Mouse (Mus musculus): Measurements from ENCODE around the gene Eif3b.
A peak's percentile ranks its signal among the peaks of the same experiment; 100 is the strongest.
"Not testable (repeated sequence)": the region's sequence is repeated elsewhere in the genome, so short reads cannot be mapped to it uniquely, and the experiment has no call there.

Gene Eif3b

GRCm38 (mm10) chr5:140396166-140396940, 22.8 kb upstream of the Eif3b start:
- DNase-seq (ENCODE audit: low read depth) = peak; percentile 34

GRCm38 (mm10) chr5:140402640-140403270, 16.4 kb upstream of the Eif3b start:
- no peak for DNase-seq (ENCODE audit: low read depth)

- no peak for DNase-seq (ENCODE audit: low read depth)
Observed at GRCm38 (mm10) chr5:140405126-140405525, 14.0 kb upstream of the Eif3b start.

GRCm38 (mm10) chr5:140406666-140407065, 12.5 kb upstream of the Eif3b start:
- DNase-seq (ENCODE audit: low read depth) = no peak

- no peak for DNase-seq (ENCODE audit: low read depth)
Observed at GRCm38 (mm10) chr5:140408801-140409200, 10.3 kb upstream of the Eif3b start.

GRCm38 (mm10) chr5:140411339-140411738, 7.8 kb upstream of the Eif3b start:
- DNase-seq (ENCODE audit: low read depth) = peak; percentile 67

GRCm38 (mm10) chr5:140414647-140415046, 4.5 kb upstream of the Eif3b start:
- no peak for DNase-seq (ENCODE audit: low read depth)

- peak; percentile 17 for DNase-seq (ENCODE audit: low read depth)
Observed at GRCm38 (mm10) chr5:140418106-140418488, 1.0 kb upstream of the Eif3b start.

GRCm38 (mm10) chr5:140419442-140420080, 433 bp downstream of the Eif3b start:
- no peak for DNase-seq (ENCODE audit: low read depth)

GRCm38 (mm10) chr5:140420616-140421015, 1.5 kb downstream of the Eif3b start:
- no peak for DNase-seq (ENCODE audit: low read depth)

GRCm38 (mm10) chr5:140425016-140425783, 6.1 kb downstream of the Eif3b start:
- DNase-seq (ENCODE audit: low read depth) = no peak

GRCm38 (mm10) chr5:140439117-140439516, 20.0 kb downstream of the Eif3b start:
- not testable (repeated sequence) for DNase-seq (ENCODE audit: low read depth)

GRCm38 (mm10) chr5:140441406-140441805, 22.3 kb downstream of the Eif3b start:
- no peak for DNase-seq (ENCODE audit: low read depth)

GRCm38 (mm10) chr5:140444012-140444411, 24.9 kb downstream of the Eif3b start:
- no peak for DNase-seq (ENCODE audit: low read depth)

GRCm38 (mm10) chr5:140445345-140445744, 26.2 kb downstream of the Eif3b start, which contains the start of gene Gm4869:
Gene Gm4869, plus strand, starts transcription at chr5:140445645.
- no peak for DNase-seq (ENCODE audit: low read depth)

GRCm38 (mm10) chr5:140446054-140446453, 26.9 kb downstream of the Eif3b start:
- no peak for DNase-seq (ENCODE audit: low read depth)

GRCm38 (mm10) chr5:140454488-140454887, 35.4 kb downstream of the Eif3b start:
- no peak for DNase-seq (ENCODE audit: low read depth)

- DNase-seq (ENCODE audit: low read depth) = no peak
Observed at GRCm38 (mm10) chr5:140455466-140455865, 36.3 kb downstream of the Eif3b start.

- DNase-seq (ENCODE audit: low read depth) = no peak
Observed at GRCm38 (mm10) chr5:140461476-140461875, 42.3 kb downstream of the Eif3b start.

- not testable (repeated sequence) for DNase-seq (ENCODE audit: low read depth)
Observed at GRCm38 (mm10) chr5:140463151-140463550, 44.0 kb downstream of the Eif3b start.

GRCm38 (mm10) chr5:140464943-140465342, 45.8 kb downstream of the Eif3b start:
- no peak for DNase-seq (ENCODE audit: low read depth)

GRCm38 (mm10) chr5:140472336-140472735, 53.2 kb downstream of the Eif3b start:
- DNase-seq (ENCODE audit: low read depth) = peak; percentile 53

All from c-Kit-positive CD71-negative TER-119-negative erythroid progenitor cells, embryonic 14.5 days (primary cell).